16 mouse cellular contexts compared by ENCODE assay signal in the genomic region with DNA sequence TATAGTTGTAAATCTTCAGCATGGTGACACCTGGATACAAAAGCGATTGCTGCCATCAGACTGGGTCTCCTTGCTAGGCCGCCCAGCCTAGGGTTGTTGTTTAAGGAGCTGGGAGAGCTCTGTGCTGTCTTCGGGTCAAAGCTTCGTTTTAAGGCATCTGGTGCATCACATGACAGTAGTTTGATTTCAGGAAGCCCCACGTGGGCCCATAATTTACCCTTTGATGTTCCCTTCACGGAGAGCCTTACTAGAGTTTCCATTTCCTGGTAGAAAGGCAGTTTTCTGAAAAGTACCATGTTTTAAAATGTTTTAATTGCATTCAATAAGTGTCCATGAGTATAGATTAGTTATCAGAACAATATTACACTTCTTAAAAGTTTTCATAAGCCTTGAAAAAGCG.
"Had no signal": no experiment of that assay in that cellular context is flagged by ENCODE, and none has a peak within 500 bp of the region (broad histone marks: within the 10 kb centered on the region; RNA-seq: fewer than 3 reads in every experiment).

No protein-coding gene starts in this region.

- ATAC-seq: liver, postnatal 0 days; midbrain, embryonic 13.5 days; midbrain, embryonic 15.5 days had no signal

- H3K9ac ChIP-seq: liver, embryonic 15.5 days; liver, postnatal 0 days; lung, embryonic 15.5 days; midbrain, embryonic 13.5 days; midbrain, embryonic 15.5 days; neural tube, embryonic 12.5 days had no signal

- H3K4me1 ChIP-seq: liver, embryonic 15.5 days; midbrain, embryonic 15.5 days; neural tube, embryonic 12.5 days had no signal

- DNase-seq: liver, postnatal 0 days; lung, adult 2 months; lung, postnatal 14 days; right cerebral cortex, adult 18-20 months; spleen, adult 18-20 months; thymus, adult 18-20 months; thymus, postnatal 14 days; thymus, postnatal 36 days had no signal

- H3K4me2 ChIP-seq: liver, embryonic 15.5 days; lung, embryonic 15.5 days; midbrain, embryonic 11.5 days; midbrain, embryonic 13.5 days; midbrain, embryonic 15.5 days; neural tube, embryonic 12.5 days had no signal

- H3K27ac ChIP-seq: liver, embryonic 15.5 days; macrophage; midbrain, embryonic 13.5 days; midbrain, embryonic 15.5 days; neural tube, embryonic 12.5 days had no signal

- H3K9me3 ChIP-seq: liver, embryonic 15.5 days; lung, embryonic 15.5 days; megakaryocyte, embryonic 14.5 days; midbrain, embryonic 13.5 days; midbrain, embryonic 15.5 days; neural tube, embryonic 12.5 days had no signal

- H3K4me3 ChIP-seq: liver, embryonic 15.5 days; lung, embryonic 15.5 days; megakaryocyte, embryonic 14.5 days; midbrain, embryonic 13.5 days; midbrain, embryonic 15.5 days; neural tube, embryonic 12.5 days had no signal

- H3K27me3 ChIP-seq: liver, embryonic 15.5 days; lung, embryonic 15.5 days; megakaryocyte, embryonic 14.5 days; midbrain, embryonic 13.5 days; midbrain, embryonic 15.5 days; neural tube, embryonic 12.5 days had no signal
